Mouse (Mus musculus) neural tube, embryonic 11.5 days (tissue): Measurements from ENCODE around the gene Esyt1. TPM values are rescaled to one million over a fixed set of nuclear protein-coding genes. Genes with fewer than 3 reads are reported as not detected.

Source experiments
- ATAC-seq: fragments of 200-750 bp; cut with Nextera tagmentation; 2 replicates; pipeline ENCODE4 v1.8.0; 2017; ENCODE audit warnings: moderate number of reproducible peaks, mild to moderate bottlenecking, moderate TSS enrichment, moderate library complexity; ENCODE audit not compliant: insufficient read depth, low FRiP score, low TSS enrichment
- DNase-seq: peaks from one replicate; pipeline ENCODE4 v3.0.0-alpha.2; 2015; ENCODE audit warnings: low spot score
- H3K27ac ChIP-seq: fragments of 300-500 bp; sonication (generic); 2 replicates; pipeline ENCODE4 v1.5.1; 2014; ENCODE audit warnings: low read depth, mild to moderate bottlenecking, low read length
- H3K27me3 ChIP-seq: fragments of 300-500 bp; sonication (generic); 2 replicates; pipeline ENCODE4 v1.6.1; 2014; ENCODE audit warnings: mild to moderate bottlenecking, low read length, mixed read lengths; ENCODE audit not compliant: control insufficient read depth, insufficient read depth
- H3K36me3 ChIP-seq: fragments of 300-500 bp; sonication (generic); 2 replicates; pipeline ENCODE4 v1.6.1; 2014; ENCODE audit warnings: mild to moderate bottlenecking, low read length, moderate library complexity, mixed read lengths; ENCODE audit not compliant: control insufficient read depth, insufficient read depth
- H3K4me1 ChIP-seq: fragments of 300-500 bp; sonication (generic); 2 replicates; pipeline ENCODE4 v1.6.1; 2014; ENCODE audit warnings: low read length, mixed read lengths; ENCODE audit not compliant: control insufficient read depth, insufficient read depth
- H3K4me2 ChIP-seq: fragments of 300-500 bp; sonication (generic); 2 replicates; pipeline ENCODE4 v1.6.1; 2014; ENCODE audit warnings: low read depth, mild to moderate bottlenecking, moderate library complexity
- H3K4me3 ChIP-seq: fragments of 300-500 bp; sonication (generic); 2 replicates; pipeline ENCODE4 v1.5.1; 2014; ENCODE audit warnings: low read depth, low read length
- H3K9ac ChIP-seq: fragments of 300-500 bp; sonication (generic); 2 replicates; pipeline ENCODE4 v1.6.1; 2014; ENCODE audit warnings: mild to moderate bottlenecking, low read length
- H3K9me3 ChIP-seq: fragments of 300-500 bp; sonication (generic); 2 replicates; pipeline ENCODE4 v1.6.1; 2016; ENCODE audit warnings: low read length; ENCODE audit not compliant: control insufficient read depth
- WGBS: fragments of 180-500 bp; shearing (Covaris S2); extraction: QIAGEN DNeasy Blood & Tissue Kit; methylation state at CpG from one replicate; pipeline ENCODE4 v1.1.7; 2014; 5-methylcytosine and 5-hydroxymethylcytosine counted together
- polyA plus RNA-seq: library from polyadenylated mRNA; unstranded; fragments of >200 nt; fragmentation: Nextera tagmentation; extraction: Ambion mirVana; gene quantifications from 2 replicates; pipeline ENCODE4 v1.2.1, GENCODE M21; 2014

Gene Esyt1
- polyA plus RNA-seq, 1 experiment from 2014 or later, result 34.1 TPM

- Histone ChIP-seq H3K4me3 (no peak overlapping the region), H3K4me1 (no peaks in the 10 kb centered on the region), H3K4me2 (no peak overlapping the region), H3K27me3 (peaks cover 13% of the 10 kb centered on the region), H3K27ac (no peak overlapping the region), H3K9me3 (no peaks in the 10 kb centered on the region; the same call in 1 of the 2 replicates), H3K36me3 (0 out of 2 replicates have a peak, but pooled peaks cover 7% of the 10 kb centered on the region), H3K9ac (no peak overlapping the region)
- no peak for DNase-seq
- no peak for ATAC-seq
- 10% methylated on average over 20 of the region's 20 CpGs for WGBS
Measured at GRCm38 (mm10) chr10:128516029-128516428, 9.6 kb downstream of the Esyt1 start.

- Histone ChIP-seq H3K4me3 (no peak overlapping the region), H3K4me1 (no peaks in the 10 kb centered on the region), H3K36me3 (0 out of 2 replicates have a peak, but pooled peaks cover 6% of the 10 kb centered on the region), H3K9me3 (no peaks in the 10 kb centered on the region; the same call in 1 of the 2 replicates), H3K27me3 (peaks cover 13% of the 10 kb centered on the region), H3K9ac (no peak overlapping the region), H3K4me2 (no peak overlapping the region), H3K27ac (no peak overlapping the region)
- DNase-seq, result no peak
- ATAC-seq, result no peak
- WGBS, result 87% methylated on average over 4 of the region's 4 CpGs
Measured at GRCm38 (mm10) chr10:128515044-128515443, 10.6 kb downstream of the Esyt1 start.

GRCm38 (mm10) chr10:128511761-128512160, 13.9 kb downstream of the Esyt1 start:
- H3K27me3 ChIP-seq, result peaks cover 6% of the 10 kb centered on the region; the same call in 1 of the 2 replicates
- 86% methylated on average over 12 of the region's 12 CpGs for WGBS
- ATAC-seq, result no peak
- DNase-seq, result no peak
- H3K9me3 ChIP-seq, result no peaks in the 10 kb centered on the region
- no peak overlapping the region for H3K27ac ChIP-seq
- H3K4me3 ChIP-seq, result no peak overlapping the region
- H3K4me1 ChIP-seq, result no peaks in the 10 kb centered on the region
- H3K9ac ChIP-seq, result no peak overlapping the region
- H3K4me2 ChIP-seq, result no peak overlapping the region
- H3K36me3 ChIP-seq, result 0 out of 2 replicates have a peak, but pooled peaks cover 4% of the 10 kb centered on the region

GRCm38 (mm10) chr10:128511189-128511588, 14.5 kb downstream of the Esyt1 start:
- no peaks in the 10 kb centered on the region for H3K9me3 ChIP-seq
- no peak overlapping the region for H3K4me2 ChIP-seq
- H3K4me3 ChIP-seq, result no peak overlapping the region
- no peak overlapping the region for H3K27ac ChIP-seq
- H3K27me3 ChIP-seq, result peaks cover 3% of the 10 kb centered on the region; the same call in 1 of the 2 replicates
- 0 out of 2 replicates have a peak, but pooled peaks cover 4% of the 10 kb centered on the region for H3K36me3 ChIP-seq
- 87% methylated on average over 9 of the region's 9 CpGs for WGBS
- no peaks in the 10 kb centered on the region for H3K4me1 ChIP-seq
- no peak for DNase-seq
- no peak for ATAC-seq
- no peak overlapping the region for H3K9ac ChIP-seq

GRCm38 (mm10) chr10:128510301-128510700, 15.4 kb downstream of the Esyt1 start:
- Histone ChIP-seq H3K4me3 (no peak overlapping the region), H3K27me3 (no peaks in the 10 kb centered on the region), H3K4me1 (no peaks in the 10 kb centered on the region), H3K27ac (no peak overlapping the region), H3K4me2 (no peak overlapping the region), H3K36me3 (0 out of 2 replicates have a peak, but pooled peaks cover 2% of the 10 kb centered on the region), H3K9me3 (no peaks in the 10 kb centered on the region), H3K9ac (no peak overlapping the region)
- ATAC-seq (no peak), DNase-seq (no peak)
- WGBS, result 88% methylated on average over 11 of the region's 11 CpGs

- H3K27ac ChIP-seq, result no peak overlapping the region
- no peaks in the 10 kb centered on the region for H3K27me3 ChIP-seq
- H3K9ac ChIP-seq, result no peak overlapping the region
- 80% methylated on average over 4 of the region's 4 CpGs for WGBS
- H3K4me3 ChIP-seq, result no peak overlapping the region
- DNase-seq (no peak), ATAC-seq (no peak)
- H3K9me3 ChIP-seq, result no peaks in the 10 kb centered on the region
- no peaks in the 10 kb centered on the region for H3K4me1 ChIP-seq
- H3K4me2 ChIP-seq, result no peak overlapping the region
- H3K36me3 ChIP-seq, result 0 out of 2 replicates have a peak, but pooled peaks cover 2% of the 10 kb centered on the region
Measured at GRCm38 (mm10) chr10:128509831-128510230, 15.8 kb downstream of the Esyt1 start.

- no peak for ATAC-seq
- WGBS, result 90% methylated on average over 9 of the region's 9 CpGs
- no peak overlapping the region for H3K27ac ChIP-seq
- no peaks in the 10 kb centered on the region for H3K27me3 ChIP-seq
- H3K4me1 ChIP-seq, result no peaks in the 10 kb centered on the region
- DNase-seq, result no peak
- H3K9me3 ChIP-seq, result no peaks in the 10 kb centered on the region
- 0 out of 2 replicates have a peak, but pooled peaks cover 2% of the 10 kb centered on the region for H3K36me3 ChIP-seq
- no peak overlapping the region for H3K9ac ChIP-seq
- no peak overlapping the region for H3K4me3 ChIP-seq
- no peak overlapping the region for H3K4me2 ChIP-seq
Measured at GRCm38 (mm10) chr10:128509203-128509602, 16.5 kb downstream of the Esyt1 start.

GRCm38 (mm10) chr10:128508260-128508659, 17.4 kb downstream of the Esyt1 start:
- H3K27ac ChIP-seq, result no peak overlapping the region
- ATAC-seq, result no peak
- no peaks in the 10 kb centered on the region for H3K4me1 ChIP-seq
- H3K36me3 ChIP-seq, result 0 out of 2 replicates have a peak, but pooled peaks cover 2% of the 10 kb centered on the region
- H3K4me3 ChIP-seq, result no peak overlapping the region
- 84% methylated on average over 9 of the region's 9 CpGs for WGBS
- H3K9me3 ChIP-seq, result no peaks in the 10 kb centered on the region
- no peak overlapping the region for H3K4me2 ChIP-seq
- no peaks in the 10 kb centered on the region for H3K27me3 ChIP-seq
- no peak for DNase-seq
- no peak overlapping the region for H3K9ac ChIP-seq

GRCm38 (mm10) chr10:128505974-128506373, 19.7 kb downstream of the Esyt1 start:
- Histone ChIP-seq H3K9me3 (no peaks in the 10 kb centered on the region), H3K27me3 (no peaks in the 10 kb centered on the region), H3K4me1 (no peaks in the 10 kb centered on the region), H3K4me3 (no peak overlapping the region), H3K4me2 (no peak overlapping the region), H3K36me3 (0 out of 2 replicates have a peak, but pooled peaks cover 2% of the 10 kb centered on the region), H3K9ac (no peak overlapping the region), H3K27ac (no peak overlapping the region)
- ATAC-seq (no peak), DNase-seq (no peak)
- 94% methylated on average over 14 of the region's 14 CpGs for WGBS
